Mouse (Mus musculus): Measurements from ENCODE around the gene Cplane1. TPM values are rescaled to one million over a fixed set of nuclear protein-coding genes. Genes with fewer than 3 reads are reported as not detected.

The Cplane1 gene
- polyA plus RNA-seq, 1 experiment = 30.7 TPM

DNA sequence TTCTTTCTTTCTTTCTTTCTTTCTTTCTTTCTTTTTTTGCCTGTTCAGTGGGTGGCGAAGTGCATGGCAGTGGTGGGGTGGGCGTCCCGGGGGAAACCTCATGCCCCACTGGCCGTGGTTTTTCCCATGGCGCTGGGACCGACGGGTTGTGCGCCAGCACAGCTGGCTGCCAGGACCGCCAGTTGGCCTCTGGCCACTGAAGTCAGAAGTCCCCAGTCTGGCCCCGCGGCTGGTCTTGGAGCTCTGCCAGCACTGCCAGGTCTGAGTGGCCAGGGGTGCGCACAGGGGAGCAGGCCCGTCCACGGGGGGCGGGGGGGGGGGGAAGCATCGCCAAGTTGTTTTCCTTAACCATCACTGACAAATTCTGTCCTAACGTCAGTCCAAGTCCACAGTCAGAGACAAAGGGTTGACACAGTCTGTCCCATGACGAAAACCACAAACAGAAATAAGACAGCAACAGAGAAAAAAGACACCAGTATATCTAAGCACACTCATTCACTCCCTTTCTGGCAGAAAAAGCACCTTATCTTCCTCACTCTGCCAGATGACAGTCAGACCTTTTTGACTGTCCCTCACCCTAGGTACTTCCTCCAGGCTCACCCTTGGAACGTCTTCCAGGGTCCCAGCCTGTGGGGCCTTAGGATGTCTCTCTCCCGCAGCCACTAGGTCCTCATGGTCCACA lies 111.2 kb downstream of the Cplane1 start:
- no peak overlapping the region for H3K27ac ChIP-seq (ENCODE audit: insufficient read depth, low read length)
- no peaks in the 10 kb centered on the region for H3K27me3 ChIP-seq (ENCODE audit: control insufficient read depth, insufficient read depth, low read length, poor library complexity, severe bottlenecking)
- TF ChIP-seq EP300 (IDR thresholded peaks at IDR 0.05; ENCODE audit: insufficient read depth, low read depth, low read length) (no peak), POLR2A (IDR thresholded peaks at IDR 0.05; ENCODE audit: insufficient read depth, low read length) (no peak), CTCF (IDR thresholded peaks at IDR 0.05; ENCODE audit: low read depth, low read length) (no peak)
- H3K4me1 ChIP-seq (ENCODE audit: control insufficient read depth, insufficient read depth, low read length) = no peaks in the 10 kb centered on the region
- H3K9ac ChIP-seq (ENCODE audit: low read depth, poor library complexity, severe bottlenecking) = no peak overlapping the region
- no peaks in the 10 kb centered on the region for H3K36me3 ChIP-seq (ENCODE audit: control insufficient read depth, insufficient read depth, low read length, poor library complexity, severe bottlenecking)
- H3K9me3 ChIP-seq (replicated peaks; ENCODE audit: control insufficient read depth, insufficient read depth, low read length, poor library complexity, severe bottlenecking) = peaks cover 8% of the 10 kb centered on the region
- H3K4me3 ChIP-seq (ENCODE audit: low read depth, low read length) = no peak overlapping the region

DNA sequence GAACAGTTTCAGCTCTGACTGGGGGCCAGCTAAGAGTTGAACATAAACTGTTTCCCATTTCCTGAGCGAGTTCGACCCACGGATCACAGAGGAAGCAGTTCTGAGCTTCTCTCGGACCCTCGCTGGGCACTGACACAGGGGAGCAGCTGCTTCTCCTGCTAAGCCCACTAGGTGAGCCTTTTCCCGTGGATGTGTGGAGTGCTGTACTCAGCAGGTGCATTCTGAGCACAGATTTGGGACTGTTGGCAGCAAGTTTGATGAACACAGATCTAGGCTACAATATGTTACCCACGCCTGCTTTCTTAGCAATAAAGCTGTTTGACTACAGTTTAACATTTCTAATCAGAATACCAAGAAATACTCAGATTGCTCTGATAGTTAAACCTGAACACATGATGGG lies 112.8 kb downstream of the Cplane1 start:
- Histone ChIP-seq H3K27me3 (ENCODE audit: control insufficient read depth, insufficient read depth, low read length, poor library complexity, severe bottlenecking) (no peaks in the 10 kb centered on the region), H3K27ac (ENCODE audit: insufficient read depth, low read length) (no peak overlapping the region), H3K36me3 (ENCODE audit: control insufficient read depth, insufficient read depth, low read length, poor library complexity, severe bottlenecking) (no peaks in the 10 kb centered on the region), H3K9me3 (replicated peaks; ENCODE audit: control insufficient read depth, insufficient read depth, low read length, poor library complexity, severe bottlenecking) (0 out of 2 replicates have a peak, but pooled peaks cover 2% of the 10 kb centered on the region), H3K4me3 (ENCODE audit: low read depth, low read length) (no peak overlapping the region), H3K4me1 (ENCODE audit: control insufficient read depth, insufficient read depth, low read length) (no peaks in the 10 kb centered on the region), H3K9ac (ENCODE audit: low read depth, poor library complexity, severe bottlenecking) (no peak overlapping the region)
- TF ChIP-seq EP300 (IDR thresholded peaks at IDR 0.05; ENCODE audit: insufficient read depth, low read depth, low read length) = no peak
- TF ChIP-seq POLR2A (IDR thresholded peaks at IDR 0.05; ENCODE audit: insufficient read depth, low read length) = no peak
- no peak for TF ChIP-seq CTCF (IDR thresholded peaks at IDR 0.05; ENCODE audit: low read depth, low read length)

DNA sequence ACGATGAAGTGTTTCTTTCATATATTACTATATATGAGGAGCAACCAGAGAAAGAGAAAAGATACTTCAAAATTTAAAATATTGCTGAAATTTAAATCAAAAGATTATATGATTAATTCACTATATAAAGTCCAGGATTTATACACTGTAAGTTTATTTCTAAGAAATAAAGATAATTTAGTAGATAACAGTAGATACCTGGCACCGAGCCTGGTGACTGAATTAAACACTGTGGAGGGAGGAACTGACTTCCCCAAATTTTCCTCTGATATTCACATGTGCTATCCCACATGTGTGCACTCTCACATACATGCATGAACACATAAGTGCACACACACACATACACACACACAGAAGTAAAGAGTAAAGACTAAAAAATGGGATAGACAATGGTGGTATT lies 113.2 kb downstream of the Cplane1 start:
- Histone ChIP-seq H3K27ac (ENCODE audit: insufficient read depth, low read length) (no peak overlapping the region), H3K9ac (ENCODE audit: low read depth, poor library complexity, severe bottlenecking) (no peak overlapping the region), H3K4me3 (ENCODE audit: low read depth, low read length) (no peak overlapping the region), H3K36me3 (ENCODE audit: control insufficient read depth, insufficient read depth, low read length, poor library complexity, severe bottlenecking) (no peaks in the 10 kb centered on the region), H3K4me1 (ENCODE audit: control insufficient read depth, insufficient read depth, low read length) (no peaks in the 10 kb centered on the region), H3K9me3 (replicated peaks; ENCODE audit: control insufficient read depth, insufficient read depth, low read length, poor library complexity, severe bottlenecking) (0 out of 2 replicates have a peak, but pooled peaks cover under 1% of the 10 kb centered on the region), H3K27me3 (ENCODE audit: control insufficient read depth, insufficient read depth, low read length, poor library complexity, severe bottlenecking) (no peaks in the 10 kb centered on the region)
- no peak for TF ChIP-seq CTCF (IDR thresholded peaks at IDR 0.05; ENCODE audit: low read depth, low read length)
- TF ChIP-seq POLR2A (IDR thresholded peaks at IDR 0.05; ENCODE audit: insufficient read depth, low read length) = no peak
- TF ChIP-seq EP300 (IDR thresholded peaks at IDR 0.05; ENCODE audit: insufficient read depth, low read depth, low read length) = no peak

DNA sequence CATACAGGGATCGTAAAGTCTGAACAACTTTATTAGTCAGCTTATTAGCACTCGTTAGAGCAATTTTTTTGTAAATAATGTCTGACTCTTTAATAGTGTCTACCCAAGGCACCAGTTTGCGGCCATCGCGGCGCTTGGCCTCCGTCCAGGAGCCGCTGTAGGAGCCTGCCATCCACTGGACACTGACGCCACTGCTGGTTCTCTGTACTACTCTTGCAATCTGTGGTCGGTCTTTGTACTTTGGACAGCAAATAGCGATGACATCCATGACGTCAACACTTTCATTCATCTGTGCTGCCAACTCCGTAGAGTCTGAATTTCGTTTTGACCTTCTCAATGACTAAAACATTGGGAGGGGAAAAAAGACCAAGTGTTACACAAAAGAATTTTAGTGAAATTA lies 122.3 kb downstream of the Cplane1 start:
- no peaks in the 10 kb centered on the region for H3K9me3 ChIP-seq (replicated peaks; ENCODE audit: control insufficient read depth, insufficient read depth, low read length, poor library complexity, severe bottlenecking)
- no peaks in the 10 kb centered on the region for H3K4me1 ChIP-seq (ENCODE audit: control insufficient read depth, insufficient read depth, low read length)
- peaks cover 13% of the 10 kb centered on the region for H3K36me3 ChIP-seq (ENCODE audit: control insufficient read depth, insufficient read depth, low read length, poor library complexity, severe bottlenecking)
- H3K27ac ChIP-seq (ENCODE audit: insufficient read depth, low read length) = no peak overlapping the region
- no peak overlapping the region for H3K9ac ChIP-seq (ENCODE audit: low read depth, poor library complexity, severe bottlenecking)
- no peak for TF ChIP-seq EP300 (IDR thresholded peaks at IDR 0.05; ENCODE audit: insufficient read depth, low read depth, low read length)
- TF ChIP-seq CTCF (IDR thresholded peaks at IDR 0.05; ENCODE audit: low read depth, low read length) = no peak
- no peak for TF ChIP-seq POLR2A (IDR thresholded peaks at IDR 0.05; ENCODE audit: insufficient read depth, low read length)
- no peaks in the 10 kb centered on the region for H3K27me3 ChIP-seq (ENCODE audit: control insufficient read depth, insufficient read depth, low read length, poor library complexity, severe bottlenecking)
- no peak overlapping the region for H3K4me3 ChIP-seq (ENCODE audit: low read depth, low read length)

DNA sequence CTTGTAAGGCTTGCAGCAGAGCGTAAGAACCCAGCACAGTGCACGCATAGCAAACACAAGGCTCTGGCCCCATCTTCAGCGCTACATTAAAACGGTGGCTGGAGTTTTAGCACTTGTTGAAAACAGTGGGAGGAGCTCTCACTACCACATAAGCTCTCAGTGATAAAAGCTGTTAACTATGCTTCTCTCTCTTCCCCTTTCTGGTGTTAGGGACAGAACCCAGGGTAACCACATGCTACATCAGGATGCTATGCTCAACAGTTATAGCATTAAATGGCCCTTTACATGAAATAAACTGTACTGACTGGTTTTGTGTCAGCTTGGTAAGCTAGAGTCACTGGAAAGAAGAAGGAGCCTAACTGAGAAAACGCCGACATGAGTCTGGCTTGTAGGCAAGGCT lies 125.2 kb downstream of the Cplane1 start:
- no peak overlapping the region for H3K27ac ChIP-seq (ENCODE audit: insufficient read depth, low read length)
- H3K4me1 ChIP-seq (ENCODE audit: control insufficient read depth, insufficient read depth, low read length) = no peaks in the 10 kb centered on the region
- H3K9ac ChIP-seq (ENCODE audit: low read depth, poor library complexity, severe bottlenecking) = no peak overlapping the region
- TF ChIP-seq EP300 (IDR thresholded peaks at IDR 0.05; ENCODE audit: insufficient read depth, low read depth, low read length) = no peak
- TF ChIP-seq CTCF (IDR thresholded peaks at IDR 0.05; ENCODE audit: low read depth, low read length) = no peak
- TF ChIP-seq POLR2A (IDR thresholded peaks at IDR 0.05; ENCODE audit: insufficient read depth, low read length) = no peak
- peaks cover 18% of the 10 kb centered on the region for H3K36me3 ChIP-seq (ENCODE audit: control insufficient read depth, insufficient read depth, low read length, poor library complexity, severe bottlenecking)
- H3K27me3 ChIP-seq (ENCODE audit: control insufficient read depth, insufficient read depth, low read length, poor library complexity, severe bottlenecking) = no peaks in the 10 kb centered on the region
- no peak overlapping the region for H3K4me3 ChIP-seq (ENCODE audit: low read depth, low read length)
- no peaks in the 10 kb centered on the region for H3K9me3 ChIP-seq (replicated peaks; ENCODE audit: control insufficient read depth, insufficient read depth, low read length, poor library complexity, severe bottlenecking)

DNA sequence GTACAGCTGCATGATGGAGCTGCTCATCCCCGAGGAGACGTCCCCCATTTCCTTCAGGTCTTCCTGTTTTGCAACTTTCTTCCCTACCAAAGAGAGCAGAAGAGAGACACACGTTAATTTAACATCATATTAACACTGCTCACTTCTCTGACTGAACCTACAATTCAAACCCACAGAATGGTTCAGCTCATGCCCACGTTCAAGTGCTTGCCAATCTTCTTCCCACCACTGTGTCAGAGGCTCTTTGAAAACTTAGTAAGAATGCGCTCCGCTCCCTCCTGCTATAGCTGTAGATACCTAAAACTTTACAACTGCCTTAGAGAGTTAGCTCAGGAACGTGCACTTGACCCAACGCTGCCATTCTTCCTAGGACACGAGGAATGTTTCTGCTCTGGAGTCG lies 134.0 kb downstream of the Cplane1 start:
- no peaks in the 10 kb centered on the region for H3K27me3 ChIP-seq (ENCODE audit: control insufficient read depth, insufficient read depth, low read length, poor library complexity, severe bottlenecking)
- no peaks in the 10 kb centered on the region for H3K9me3 ChIP-seq (replicated peaks; ENCODE audit: control insufficient read depth, insufficient read depth, low read length, poor library complexity, severe bottlenecking)
- H3K27ac ChIP-seq (ENCODE audit: insufficient read depth, low read length) = no peak overlapping the region
- H3K36me3 ChIP-seq (ENCODE audit: control insufficient read depth, insufficient read depth, low read length, poor library complexity, severe bottlenecking) = peaks cover 26% of the 10 kb centered on the region
- TF ChIP-seq EP300 (IDR thresholded peaks at IDR 0.05; ENCODE audit: insufficient read depth, low read depth, low read length) (no peak), POLR2A (IDR thresholded peaks at IDR 0.05; ENCODE audit: insufficient read depth, low read length) (no peak), CTCF (IDR thresholded peaks at IDR 0.05; ENCODE audit: low read depth, low read length) (no peak)
- no peaks in the 10 kb centered on the region for H3K4me1 ChIP-seq (ENCODE audit: control insufficient read depth, insufficient read depth, low read length)
- no peak overlapping the region for H3K9ac ChIP-seq (ENCODE audit: low read depth, poor library complexity, severe bottlenecking)
- no peak overlapping the region for H3K4me3 ChIP-seq (ENCODE audit: low read depth, low read length)
